Mouse (Mus musculus) bone marrow macrophage, adult 2 months (primary cell): Measurements from ENCODE around the gene Lrch4.

Experiments used
- CTCF ChIP-seq: IDR thresholded peaks from 2 replicates; pipeline ENCODE4 v1.5.1; 2012; ENCODE audit warnings: low read depth, mild to moderate bottlenecking, low read length, moderate library complexity
- POLR2A ChIP-seq: IDR thresholded peaks from 2 replicates; pipeline ENCODE4 v1.6.1; 2012; ENCODE audit warnings: mild to moderate bottlenecking, low read depth, low read length, borderline replicate concordance

- TF ChIP-seq CTCF (no peak), POLR2A (no peak)
These were observed 61.6 kb downstream of the Lrch4 start for GRCm38 (mm10) chr5:137690531-137690930.
